ENCODE assay signal across 19 mouse cellular contexts in genomic region chr2:35756467-35756866, GRCm38 (mm10).
A peak's percentile ranks its signal among the peaks of the same experiment; 100 is the strongest.
DNase-seq lines count a peak whose midpoint lies in the region; ATAC-seq and TF ChIP-seq lines count a peak whose summit lies in the region.
"Had no signal": no experiment of that assay in that cellular context is flagged by ENCODE, and none has a peak within 500 bp of the region (broad histone marks: within the 10 kb centered on the region; RNA-seq: fewer than 3 reads in every experiment).

No protein-coding gene starts in this region.

- intact Hi-C loops in gastrocnemius, postnatal 36 days (cut with DNase I) = no loop called here

- H3K36me3 ChIP-seq in lung, postnatal 0 days (ENCODE audit: insufficient read depth, low read length) = no peaks in the 10 kb centered on the region
- H3K36me3 ChIP-seq: hindbrain, embryonic 10.5 days; limb, embryonic 13.5 days; lung, embryonic 15.5 days; midbrain, embryonic 12.5 days had no signal

- no peak overlapping the region for H3K4me2 ChIP-seq in lung, postnatal 0 days (replicated peaks; ENCODE audit: low read depth, low read length)
- H3K4me2 ChIP-seq: limb, embryonic 13.5 days; lung, embryonic 15.5 days; midbrain, embryonic 12.5 days had no signal

- H3K27ac ChIP-seq in lung, postnatal 0 days (ENCODE audit: low read length) = no peak overlapping the region
- H3K27ac ChIP-seq: heart, adult 2 months; hindbrain, embryonic 10.5 days; limb, embryonic 13.5 days; lung, embryonic 15.5 days; midbrain, embryonic 12.5 days; stomach, postnatal 0 days had no signal

- ATAC-seq in lung, postnatal 0 days = no peak; the same call in 1 of the 2 replicates
- ATAC-seq in granulocyte monocyte progenitor cell, adult 5-6 weeks (replicated peaks; ENCODE audit: poor library complexity, severe bottlenecking) = peak; percentile 98
- ATAC-seq: forebrain, embryonic 16.5 days; inflammation-experienced regulatory T-cells, adult 6 months had no signal

- H3K4me1 ChIP-seq in lung, postnatal 0 days (ENCODE audit: insufficient read depth, low read depth, low read length) = no peaks in the 10 kb centered on the region
- H3K4me1 ChIP-seq: lung, embryonic 15.5 days had no signal

- no peaks in the 10 kb centered on the region for H3K27me3 ChIP-seq in lung, postnatal 0 days (replicated peaks; ENCODE audit: insufficient read depth, low read length)
- H3K27me3 ChIP-seq: limb, embryonic 13.5 days; lung, embryonic 15.5 days; midbrain, embryonic 12.5 days had no signal

- TF ChIP-seq EP300 in lung, postnatal 0 days (IDR thresholded peaks at IDR 0.05) = no peak

- no peak for TF ChIP-seq CTCF in lung, postnatal 0 days (IDR thresholded peaks at IDR 0.05)

- H3K9ac ChIP-seq in lung, postnatal 0 days (replicated peaks; ENCODE audit: low read depth) = no peak overlapping the region
- H3K9ac ChIP-seq: limb, embryonic 13.5 days; lung, embryonic 15.5 days; midbrain, embryonic 12.5 days had no signal

- peak; percentile 26 for DNase-seq in gastrocnemius, postnatal 25 days
- no peak for DNase-seq in gastrocnemius, postnatal 36 days
- DNase-seq in lung, postnatal 0 days (ENCODE audit: low spot score) = peak; percentile 11
- DNase-seq in lung, postnatal 4 days = no peak
- peak; percentile 55 to 57 for DNase-seq in spleen, postnatal 36 days (ENCODE audit: low spot score in 2 of 2)
- DNase-seq in MN1 (ENCODE audit: low spot score) = no peak
- no peak for DNase-seq in left cerebral cortex, adult 11 months (ENCODE audit: low spot score)
- DNase-seq: cerebellum, adult 8-10 months; kidney, postnatal 10 days; thymus, postnatal 4 days had no signal

- 65% methylated on average over 7 of the region's 7 CpGs for WGBS in lung, postnatal 0 days

- no peak overlapping the region for H3K4me3 ChIP-seq in lung, postnatal 0 days (ENCODE audit: low read depth, low read length)
- H3K4me3 ChIP-seq: heart, adult 2 months; hindbrain, embryonic 10.5 days; limb, embryonic 13.5 days; lung, embryonic 15.5 days; midbrain, embryonic 12.5 days had no signal

- H3K9me3 ChIP-seq in lung, postnatal 0 days (ENCODE audit: low read length) = no peaks in the 10 kb centered on the region
- H3K9me3 ChIP-seq: hindbrain, embryonic 10.5 days; limb, embryonic 13.5 days; lung, embryonic 15.5 days; midbrain, embryonic 12.5 days had no signal

Comparison
In these comparisons a context has a peak if more than half of its experiments do, and no peak if none do; other contexts are left out.
1. DNase-seq: peak in gastrocnemius, postnatal 25 days (single experiment), lung, postnatal 0 days (single experiment) and spleen, postnatal 36 days (2 of 2); none in gastrocnemius, postnatal 36 days (0 of 2), lung, postnatal 4 days (0 of 2), MN1 (single experiment) and left cerebral cortex, adult 11 months (single experiment).